Mouse (Mus musculus) G1E (cell line): ENCODE measurements around the gene Hsf4. TPM values are rescaled to one million over a fixed set of nuclear protein-coding genes. Genes with fewer than 3 reads are reported as not detected.

Experiments
- ATAC-seq: 2 replicates; pipeline ENCODE4 v1.8.0; 2016; ENCODE audit warnings: mild to moderate bottlenecking; ENCODE audit not compliant: insufficient number of reproducible peaks, poor library complexity, low FRiP score, severe bottlenecking; ENCODE audit errors: extremely low read depth
- DNase-seq: peaks from one replicate; pipeline ENCODE4 v3.0.0; 2012; ENCODE audit warnings: low spot score
- H3K27me3 ChIP-seq: 2 replicates; pipeline ENCODE4 v1.6.1; 2012; ENCODE audit warnings: mild to moderate bottlenecking, low read length, inconsistent platforms; ENCODE audit not compliant: insufficient read depth
- H3K36me3 ChIP-seq: replicated peaks from 2 replicates; pipeline ENCODE3; 2012; ENCODE audit warnings: mild to moderate bottlenecking, inconsistent platforms
- H3K4me1 ChIP-seq: 2 replicates; pipeline ENCODE4 v1.6.1; 2012; ENCODE audit warnings: low read depth, low read length, inconsistent platforms, mixed read lengths; ENCODE audit not compliant: insufficient read depth
- H3K4me3 ChIP-seq: 2 replicates; pipeline ENCODE4 v1.5.1; 2012; ENCODE audit warnings: low read depth, mild to moderate bottlenecking, inconsistent platforms, low read length, moderate library complexity, mixed read lengths
- H3K9me3 ChIP-seq: replicated peaks from 2 replicates; pipeline ENCODE4 v1.6.1; 2012; ENCODE audit warnings: inconsistent platforms
- CTCF ChIP-seq: IDR thresholded peaks from 2 replicates; pipeline ENCODE4 v1.5.1; 2012; ENCODE audit warnings: low read depth, low read length, inconsistent platforms, mixed read lengths
- GATA1 ChIP-seq: IDR thresholded peaks from 2 replicates; pipeline ENCODE4 v1.6.1; 2012; ENCODE audit warnings: borderline replicate concordance, low read length, inconsistent platforms, mixed read lengths
- GATA2 ChIP-seq: IDR thresholded peaks from 2 replicates; pipeline ENCODE4 v1.6.1; 2012; ENCODE audit warnings: low read depth, low read length, inconsistent platforms, borderline replicate concordance
- POLR2AphosphoS5 ChIP-seq: IDR thresholded peaks from 2 replicates; pipeline ENCODE4 v1.6.1; 2012; ENCODE audit warnings: low read depth, low read length, inconsistent platforms; ENCODE audit not compliant: insufficient replicate concordance
- TAL1 ChIP-seq: conservative IDR thresholded peaks from 2 replicates; pipeline ENCODE4 v1.6.1; 2012; ENCODE audit warnings: low read depth, low read length, inconsistent platforms, mixed read lengths
- polyA plus RNA-seq: library from polyadenylated mRNA; stranded (reverse); fragments of >175 nt; gene quantifications from 2 replicates; pipeline ENCODE4 v1.2.3, GENCODE M21; 2012
- total RNA-seq, 2 experiments: library from RNA; stranded (forward) in 1 of 2; stranded (reverse) in 1 of 2; fragments of 200-1000 nt in 1 of 2; fragments of >200 nt in 1 of 2; fragmentation: Nextera tagmentation in 1 of 2; gene quantifications; 2 replicates each; pipeline ENCODE4 v1.2.3; 2014 to 2017

The Hsf4 gene
- total and polyA plus RNA-seq, 3 experiments = 0.39 to 0.93 (median 0.68) TPM

DNA sequence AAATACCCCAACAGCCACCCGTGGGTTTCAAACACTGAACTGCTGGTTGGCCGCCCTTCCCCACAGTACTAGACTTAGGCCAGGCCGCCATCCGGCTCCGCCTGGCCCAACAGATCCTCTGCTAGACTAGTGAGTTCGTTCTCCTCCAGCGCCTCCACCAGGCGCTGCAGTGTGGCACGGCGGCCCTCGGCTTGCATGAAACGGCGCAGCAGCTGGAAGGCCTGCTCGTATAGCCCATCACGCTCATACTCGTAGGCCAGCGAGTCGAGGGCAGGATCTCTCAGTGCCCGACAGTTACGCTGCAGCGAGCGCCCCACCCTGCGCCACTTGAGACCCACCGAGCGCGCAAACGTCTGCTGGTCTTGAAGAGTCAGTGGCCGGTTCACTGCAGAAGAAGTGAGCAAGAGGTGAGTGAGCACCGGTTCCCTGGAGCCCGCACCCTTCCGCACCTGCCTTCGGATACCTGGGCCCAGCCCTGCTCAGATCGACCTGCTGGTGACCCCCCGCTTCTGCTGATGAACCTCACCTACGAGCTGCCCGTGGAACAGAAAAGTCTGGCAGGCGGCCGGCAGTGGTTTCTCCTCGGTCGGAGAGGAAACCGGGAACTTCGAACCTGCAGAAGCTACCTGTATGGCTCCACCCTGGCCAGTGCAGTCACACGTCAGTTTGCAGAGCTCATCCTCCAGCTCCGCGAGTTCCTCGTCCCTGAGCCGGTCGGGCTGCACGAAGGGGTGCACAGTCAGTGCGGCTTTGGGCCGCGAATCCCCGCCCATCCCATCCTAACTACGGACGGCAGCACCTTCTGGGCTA, 10.5 kb upstream of the Hsf4 start:
- peaks cover 63% of the 10 kb centered on the region for H3K4me1 ChIP-seq
- DNase-seq (no peak), ATAC-seq (no peak)
- no peak for TF ChIP-seq GATA2
- TF ChIP-seq POLR2AphosphoS5 = no peak
- no peak for TF ChIP-seq TAL1
- TF ChIP-seq GATA1 = no peak
- no peak for TF ChIP-seq CTCF
- peak overlapping the region; percentile 44; the same call in 1 of the 2 replicates for H3K4me3 ChIP-seq
- H3K27me3 ChIP-seq = no peaks in the 10 kb centered on the region
- peaks cover 4% of the 10 kb centered on the region for H3K9me3 ChIP-seq
- H3K36me3 ChIP-seq = peaks cover 50% of the 10 kb centered on the region

DNA sequence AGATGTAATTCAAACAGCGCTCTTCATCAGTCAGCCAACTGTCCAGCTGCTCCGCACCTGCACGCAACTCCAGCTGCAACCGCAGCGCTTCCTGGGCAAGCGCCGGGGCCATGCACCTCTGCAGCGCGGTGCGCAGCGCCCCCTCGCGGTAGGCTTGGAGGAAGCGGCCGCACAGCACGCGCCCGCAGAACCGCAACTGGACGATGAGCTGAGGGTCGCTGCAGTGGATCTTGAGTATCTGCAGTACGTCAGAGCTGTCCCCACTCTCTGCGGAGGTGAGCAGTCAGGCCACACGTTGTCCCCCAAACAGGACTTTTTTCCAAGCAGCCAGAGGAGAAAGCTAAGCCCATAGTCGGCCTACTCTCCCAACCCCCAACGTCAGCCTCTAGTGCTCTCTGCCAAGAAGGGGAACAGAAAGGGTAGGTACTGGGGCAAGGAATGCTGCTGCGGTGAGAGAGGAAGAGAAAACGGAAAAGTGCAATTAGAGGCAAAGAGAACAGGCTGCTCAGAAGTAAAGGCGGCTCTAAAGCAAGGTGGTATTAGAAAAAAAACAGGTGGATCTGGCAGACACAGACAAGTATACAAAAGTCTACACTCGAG, 9.8 kb upstream of the Hsf4 start:
- TF ChIP-seq CTCF (peak; percentile 83), POLR2AphosphoS5 (no peak), GATA1 (no peak), TAL1 (no peak)
- H3K9me3 ChIP-seq = peaks cover 4% of the 10 kb centered on the region
- peaks cover 60% of the 10 kb centered on the region for H3K4me1 ChIP-seq
- peaks cover 50% of the 10 kb centered on the region for H3K36me3 ChIP-seq
- DNase-seq (peak; percentile 32), ATAC-seq (no peak)
- H3K27me3 ChIP-seq = no peaks in the 10 kb centered on the region
- H3K4me3 ChIP-seq = peak overlapping the region; percentile 44; the same call in 1 of the 2 replicates

DNA sequence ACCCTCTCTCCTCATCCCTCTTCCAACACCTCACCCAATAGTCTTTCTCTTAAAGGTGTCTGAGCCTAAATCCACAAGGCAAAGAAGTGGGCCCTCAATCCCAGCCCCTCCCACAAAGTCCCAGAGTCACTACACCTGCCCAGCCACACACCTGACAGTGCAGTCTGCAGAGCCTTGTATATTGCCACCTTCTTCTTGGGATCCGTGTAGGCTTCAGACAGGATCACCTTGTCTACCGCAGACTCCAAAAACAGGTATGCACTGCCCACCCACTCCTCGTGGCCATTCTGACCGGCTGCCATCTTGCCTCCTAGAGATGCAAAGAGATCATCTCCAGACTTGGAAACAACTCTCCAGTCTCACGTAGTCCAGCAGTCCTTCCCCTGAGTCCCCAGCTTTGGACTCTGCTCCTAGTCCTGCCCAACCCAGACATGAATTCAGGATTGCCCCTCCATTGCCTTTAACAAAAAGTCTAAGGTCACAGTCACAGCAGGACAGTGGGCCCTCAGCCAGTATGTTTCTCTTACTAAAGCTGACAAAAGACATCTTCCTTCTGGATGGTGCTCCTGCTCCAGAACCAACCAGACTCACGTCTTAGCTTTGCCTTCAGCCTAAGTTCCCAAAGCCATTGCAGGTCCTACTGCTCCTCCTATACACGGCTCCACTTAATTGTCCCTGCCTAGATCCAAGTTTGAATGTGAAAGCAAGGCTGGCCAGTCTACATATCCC, 9.1 kb upstream of the Hsf4 start:
- DNase-seq (no peak), ATAC-seq (no peak)
- no peak overlapping the region for H3K4me3 ChIP-seq
- H3K9me3 ChIP-seq = peaks cover 4% of the 10 kb centered on the region
- no peaks in the 10 kb centered on the region for H3K27me3 ChIP-seq
- TF ChIP-seq GATA2 = no peak
- TF ChIP-seq GATA1 = no peak
- no peak for TF ChIP-seq CTCF
- no peak for TF ChIP-seq POLR2AphosphoS5
- TF ChIP-seq TAL1 = no peak
- H3K36me3 ChIP-seq = peaks cover 50% of the 10 kb centered on the region
- H3K4me1 ChIP-seq = peaks cover 60% of the 10 kb centered on the region

DNA sequence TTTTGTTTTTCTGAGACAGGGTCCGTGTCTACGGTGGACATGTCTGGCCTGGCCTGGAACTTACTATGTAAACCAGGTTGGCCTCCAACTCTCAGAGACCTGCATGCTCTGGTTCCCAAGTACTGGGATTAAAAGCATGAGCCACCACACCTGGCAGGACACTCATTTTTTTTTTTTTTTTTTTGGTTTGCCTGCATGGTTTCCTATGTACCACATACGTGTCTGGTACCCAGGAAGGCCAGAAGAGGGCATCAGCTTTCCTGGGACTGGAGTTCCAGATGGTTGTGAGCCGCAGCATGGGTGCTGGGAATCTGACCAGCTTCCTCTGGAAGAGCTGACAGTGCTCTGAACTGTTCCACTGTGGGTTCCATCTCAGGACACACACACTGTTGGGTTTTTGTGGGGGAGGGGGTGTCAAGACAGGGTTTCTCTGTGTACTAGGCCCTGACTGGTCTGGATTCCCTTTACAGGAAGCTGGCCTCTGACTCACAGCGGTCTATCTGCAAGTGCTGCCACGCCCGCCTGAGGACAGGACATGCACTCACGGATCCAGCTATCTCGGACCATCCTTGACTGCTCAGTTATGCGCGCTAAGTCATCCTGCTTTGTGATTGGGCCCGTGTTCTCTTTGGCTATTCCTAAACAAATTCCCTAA, 8.1 kb upstream of the Hsf4 start:
- no peaks in the 10 kb centered on the region for H3K27me3 ChIP-seq
- ATAC-seq (0 out of 2 replicates have a peak, but pooled peaks have one; percentile 23), DNase-seq (no peak)
- peaks cover 53% of the 10 kb centered on the region for H3K36me3 ChIP-seq
- peaks cover 4% of the 10 kb centered on the region for H3K9me3 ChIP-seq
- H3K4me1 ChIP-seq = peaks cover 57% of the 10 kb centered on the region
- peak overlapping the region; percentile 16; the same call in 1 of the 2 replicates for H3K4me3 ChIP-seq
- no peak for TF ChIP-seq POLR2AphosphoS5
- no peak for TF ChIP-seq GATA1
- no peak for TF ChIP-seq TAL1
- TF ChIP-seq GATA2 = no peak
- no peak for TF ChIP-seq CTCF

DNA sequence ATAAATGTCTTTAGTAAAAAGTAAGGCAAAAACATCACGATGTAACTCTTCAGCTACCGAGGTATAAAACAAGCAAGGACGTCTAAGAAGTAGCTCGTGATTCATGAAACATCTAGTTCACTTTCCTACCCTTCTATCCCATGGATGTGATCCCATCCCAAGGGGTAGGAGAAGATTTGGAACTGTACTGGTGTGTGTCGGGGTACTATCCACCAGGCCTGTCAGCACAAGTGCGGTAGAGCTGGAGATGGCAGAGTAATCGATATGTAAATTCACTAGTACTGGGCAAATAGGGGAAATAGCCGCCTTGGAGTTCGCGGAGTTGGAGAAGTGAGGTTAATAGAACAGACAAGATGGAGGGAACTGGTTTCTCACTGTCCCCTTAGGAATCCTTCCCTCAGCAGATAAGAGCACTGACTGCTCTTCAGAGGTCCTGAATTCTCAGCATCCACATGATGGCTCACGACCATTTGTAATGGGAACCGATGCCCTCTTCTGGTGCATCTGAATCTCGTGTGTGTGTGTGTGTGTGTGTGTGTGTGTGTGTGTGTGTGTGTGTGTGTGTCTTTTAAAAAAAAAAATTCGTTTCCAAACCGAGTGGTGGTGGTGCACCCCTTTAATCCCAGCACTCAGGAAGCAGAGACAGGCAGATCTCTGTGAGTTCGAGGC, 6.2 kb upstream of the Hsf4 start:
- peak overlapping the region; percentile 93 for H3K4me3 ChIP-seq

More for the DNA sequence above, 6.2 kb upstream of the Hsf4 start:
- Histone ChIP-seq H3K27me3 (no peaks in the 10 kb centered on the region; the same call in 1 of the 2 replicates), H3K9me3 (peaks cover 9% of the 10 kb centered on the region), H3K36me3 (peaks cover 60% of the 10 kb centered on the region), H3K4me1 (peaks cover 72% of the 10 kb centered on the region)
- DNase-seq (no peak), ATAC-seq (no peak)
- TF ChIP-seq POLR2AphosphoS5 = no peak
- TF ChIP-seq GATA2 = no peak
- TF ChIP-seq CTCF = no peak
- no peak for TF ChIP-seq GATA1
- TF ChIP-seq TAL1 = no peak
